Mouse (Mus musculus) lung, postnatal 0 days (tissue): Measurements from ENCODE around the gene Usp45. TPM values are rescaled to one million over a fixed set of nuclear protein-coding genes. Genes with fewer than 3 reads are reported as not detected.
"Not testable (repeated sequence)": the region's sequence is repeated elsewhere in the genome, so short reads cannot be mapped to it uniquely, and the experiment has no call there.

Source experiments
- ATAC-seq: fragments of 200-750 bp; cut with Nextera tagmentation; 2 replicates; pipeline ENCODE4 v1.8.0; 2017; ENCODE audit warnings: moderate library complexity
- DNase-seq: peaks from one replicate; pipeline ENCODE4 v3.0.0-alpha.2; 2016; ENCODE audit warnings: low spot score
- H3K27ac ChIP-seq: fragments of 300-500 bp; sonication (generic); 2 replicates; pipeline ENCODE4 v1.5.1; 2014; ENCODE audit warnings: antibody characterized with exemption, mild to moderate bottlenecking, low read length, mixed read lengths
- H3K27me3 ChIP-seq: fragments of 300-500 bp; sonication (generic); replicated peaks from 2 replicates; pipeline ENCODE4 v1.6.1; 2014; ENCODE audit warnings: low read length, mixed read lengths; ENCODE audit not compliant: insufficient read depth
- H3K36me3 ChIP-seq: fragments of 300-500 bp; sonication (generic); 2 replicates; pipeline ENCODE4 v1.6.1; 2014; ENCODE audit warnings: low read length, mixed read lengths; ENCODE audit not compliant: insufficient read depth
- H3K4me1 ChIP-seq: fragments of 300-500 bp; sonication (generic); 2 replicates; pipeline ENCODE4 v1.6.1; 2014; ENCODE audit warnings: antibody characterized with exemption, low read depth, low read length, mixed read lengths; ENCODE audit not compliant: insufficient read depth
- H3K4me2 ChIP-seq: fragments of 300-500 bp; sonication (generic); replicated peaks from 2 replicates; pipeline ENCODE4 v1.6.1; 2014; ENCODE audit warnings: low read depth, mild to moderate bottlenecking, low read length, moderate library complexity, mixed read lengths
- H3K4me3 ChIP-seq: fragments of 300-500 bp; sonication (generic); 2 replicates; pipeline ENCODE4 v1.5.1; 2014; ENCODE audit warnings: low read depth, low read length
- H3K9ac ChIP-seq: fragments of 300-500 bp; sonication (generic); replicated peaks from 2 replicates; pipeline ENCODE4 v1.6.1; 2014; ENCODE audit warnings: low read depth, mild to moderate bottlenecking
- H3K9me3 ChIP-seq: fragments of 300-500 bp; sonication (generic); 2 replicates; pipeline ENCODE4 v1.6.1; 2016; ENCODE audit warnings: low read length, mixed read lengths
- CTCF ChIP-seq: IDR thresholded peaks from 2 replicates; pipeline ENCODE4 v1.5.1; 2016; ENCODE audit warnings: antibody characterized with exemption, mild to moderate bottlenecking
- EP300 ChIP-seq: IDR thresholded peaks from 2 replicates; pipeline ENCODE4 v1.6.1; 2016; ENCODE audit warnings: antibody characterized with exemption, mild to moderate bottlenecking, control low read depth
- WGBS: fragments of 180-500 bp; shearing (Covaris S2); extraction: QIAGEN DNeasy Blood & Tissue Kit; methylation state at CpG from one replicate; pipeline ENCODE4 v1.1.7; 2014; 5-methylcytosine and 5-hydroxymethylcytosine counted together
- polyA plus RNA-seq: library from polyadenylated mRNA; unstranded; fragments of >200 nt; fragmentation: Nextera tagmentation; extraction: Ambion mirVana; gene quantifications from 2 replicates; pipeline ENCODE4 v1.2.1, GENCODE M21; 2015

Usp45 gene
- polyA plus RNA-seq, result 3.1 and 5.3 TPM in 2 replicates

DNA sequence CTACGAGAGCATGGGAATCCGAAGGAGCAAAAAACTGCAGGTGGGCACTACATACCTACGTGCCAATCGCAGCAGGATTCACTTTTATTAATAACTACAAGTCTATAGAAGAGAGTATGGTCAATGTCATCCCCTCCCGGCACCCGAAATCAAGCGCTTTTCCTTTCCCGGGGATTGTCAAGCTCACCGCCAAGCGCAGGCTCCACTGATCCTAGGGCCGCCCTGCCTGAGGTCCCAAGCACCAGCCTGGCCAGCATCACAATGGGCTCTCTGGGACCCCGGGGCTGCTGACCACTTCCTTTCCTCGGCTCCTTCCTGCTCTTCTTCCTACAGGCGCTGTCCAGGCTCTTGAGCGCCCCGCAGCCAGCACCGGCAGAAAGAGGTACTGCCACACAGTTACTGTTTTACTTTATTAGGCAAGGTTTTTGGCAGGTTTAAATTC, at the start of gene Usp45, which contains the start of gene Tstd3:
Gene Usp45, plus strand, starts transcription at position 294 of the 442 bp plus-strand sequence.
Gene Tstd3, minus strand, starts transcription at position 350 of the 442 bp plus-strand sequence.
- 4% methylated on average over 17 of the region's 17 CpGs for WGBS
- H3K9ac ChIP-seq, result peak within 1 kb of the TSS; percentile 33; the same call in 1 of the 2 replicates
- no peaks in the 10 kb centered on the region for H3K36me3 ChIP-seq
- H3K27me3 ChIP-seq, result no peaks in the 10 kb centered on the region
- peak; percentile 88 for ATAC-seq
- peak within 1 kb of the TSS; percentile 52 for H3K4me3 ChIP-seq
- no peak within 1 kb of the TSS for H3K27ac ChIP-seq
- no peaks in the 10 kb centered on the region for H3K4me1 ChIP-seq
- peak; percentile 87 for TF ChIP-seq CTCF
- TF ChIP-seq EP300, result no peak
- peak within 1 kb of the TSS; percentile 71 for H3K4me2 ChIP-seq
- peak; percentile 93 for DNase-seq
- no peaks in the 10 kb centered on the region for H3K9me3 ChIP-seq

DNA sequence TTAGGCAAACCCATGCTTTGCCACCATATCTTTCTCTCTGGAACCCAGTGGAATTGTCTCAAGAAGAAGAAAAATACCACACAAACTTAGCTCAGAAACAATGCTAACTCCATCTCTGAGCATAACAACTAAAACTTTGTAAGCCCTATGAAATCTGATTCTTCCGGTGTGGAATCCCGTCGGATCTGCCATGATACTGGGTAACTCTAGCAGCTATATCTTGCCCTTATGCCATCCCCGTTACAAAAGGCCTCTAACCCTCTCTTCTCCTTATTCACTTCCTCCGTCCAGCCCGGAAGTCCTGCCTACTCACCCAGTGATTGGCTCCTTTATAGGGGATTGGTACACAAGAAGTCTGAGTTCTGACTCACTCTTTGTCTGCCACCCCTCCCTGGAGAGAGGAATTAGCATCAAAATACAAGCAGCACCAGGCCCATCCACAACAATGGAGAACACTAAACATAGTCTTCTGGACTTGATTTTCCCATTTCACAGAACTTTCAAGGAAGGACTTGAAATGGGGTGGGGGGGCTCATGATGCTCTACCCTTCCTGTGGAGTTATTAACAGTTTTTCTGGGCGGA, 44.1 kb upstream of the Usp45 start:
- Histone ChIP-seq H3K27me3 (no peaks in the 10 kb centered on the region), H3K36me3 (no peaks in the 10 kb centered on the region), H3K4me2 (no peak overlapping the region), H3K9ac (no peak overlapping the region), H3K4me1 (no peaks in the 10 kb centered on the region), H3K27ac (no peak overlapping the region), H3K9me3 (no peaks in the 10 kb centered on the region), H3K4me3 (no peak overlapping the region)
- TF ChIP-seq CTCF, result no peak
- no peak for TF ChIP-seq EP300
- ATAC-seq (no peak), DNase-seq (no peak)
- 57% methylated on average over 7 of the region's 7 CpGs for WGBS

DNA sequence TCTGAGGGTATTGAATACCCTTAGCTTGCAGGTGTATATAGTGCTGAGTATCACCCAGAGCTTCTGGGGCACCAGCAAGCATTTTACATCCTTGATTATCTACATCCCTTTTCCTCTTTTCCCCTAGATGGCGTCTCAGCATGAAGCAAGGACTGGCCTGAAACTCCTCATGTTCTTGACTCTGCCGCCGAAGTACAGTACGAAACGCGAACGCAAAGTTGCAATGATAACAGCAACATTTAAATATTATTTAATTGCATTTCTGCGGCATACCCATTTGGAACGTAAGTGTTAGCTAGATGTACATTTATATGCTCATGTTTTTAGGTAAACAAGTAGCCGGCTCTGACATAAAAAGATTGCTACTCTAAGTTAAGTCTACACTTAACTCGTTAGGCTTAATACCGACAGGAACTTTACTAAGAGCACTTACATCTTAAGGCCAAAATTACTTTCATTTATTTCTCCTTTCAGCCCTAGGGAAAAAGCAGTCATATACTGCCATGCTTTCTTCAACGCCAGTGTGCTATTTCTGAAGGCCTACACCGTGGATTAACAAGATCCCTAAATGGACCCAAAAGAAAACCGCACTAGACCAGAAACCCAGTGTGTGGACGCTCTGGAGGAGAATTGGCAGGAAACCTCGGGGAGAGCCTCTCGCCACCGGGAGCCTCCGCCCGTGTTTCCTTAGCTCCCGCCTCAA, 39.9 kb upstream of the Usp45 start:
- peak overlapping the region; percentile 83 for H3K4me3 ChIP-seq
- TF ChIP-seq CTCF (peak; percentile 76), EP300 (peak; percentile 31; the same call in 1 of the 2 replicates)
- H3K4me2 ChIP-seq, result peak overlapping the region; percentile 83
- H3K9ac ChIP-seq, result peak overlapping the region; percentile 69
- DNase-seq (peak; percentile 81), ATAC-seq (peak; percentile 63)
- H3K27me3 ChIP-seq, result no peaks in the 10 kb centered on the region
- peak overlapping the region; percentile 73 for H3K27ac ChIP-seq
- WGBS, result under 1% methylated on average over 22 of the region's 22 CpGs
- H3K9me3 ChIP-seq, result no peaks in the 10 kb centered on the region
- H3K36me3 ChIP-seq, result no peaks in the 10 kb centered on the region
- peaks cover 5% of the 10 kb centered on the region; the same call in 1 of the 2 replicates for H3K4me1 ChIP-seq

DNA sequence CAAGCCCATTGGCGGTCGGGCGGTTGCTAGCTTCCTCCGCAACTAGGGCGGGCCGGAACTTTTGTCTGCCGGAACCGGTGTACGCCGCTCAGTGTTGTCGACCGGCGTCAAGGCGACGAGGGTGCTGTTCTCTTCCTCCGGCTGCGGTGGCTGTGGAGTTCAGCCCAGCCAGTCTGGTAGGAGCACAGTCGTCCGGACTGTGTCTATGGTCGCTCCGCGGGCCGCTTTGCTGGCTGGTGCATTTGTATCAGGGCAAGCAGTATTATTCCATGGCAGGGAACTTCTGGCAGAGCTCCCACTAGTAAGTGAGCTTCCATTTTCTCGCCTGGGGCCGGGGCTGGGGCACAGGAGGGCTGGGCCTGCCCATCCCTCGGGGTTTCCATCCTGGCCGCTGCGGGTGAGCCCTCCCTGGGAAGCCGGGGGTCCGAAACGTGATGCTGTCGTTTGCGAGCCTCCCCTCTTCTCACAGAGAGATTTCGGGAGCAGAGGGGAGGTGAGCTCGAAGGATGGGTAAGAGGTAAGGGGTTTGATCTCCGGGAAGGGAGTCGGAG, 39.3 kb upstream of the Usp45 start, which contains the start of gene Ccnc:
Gene Ccnc, plus strand, starts transcription at position 87 of the 551 bp plus-strand sequence.
- 0 out of 2 replicates have a peak, but pooled peaks have one; percentile 0 for TF ChIP-seq EP300
- no peak for TF ChIP-seq CTCF

DNA sequence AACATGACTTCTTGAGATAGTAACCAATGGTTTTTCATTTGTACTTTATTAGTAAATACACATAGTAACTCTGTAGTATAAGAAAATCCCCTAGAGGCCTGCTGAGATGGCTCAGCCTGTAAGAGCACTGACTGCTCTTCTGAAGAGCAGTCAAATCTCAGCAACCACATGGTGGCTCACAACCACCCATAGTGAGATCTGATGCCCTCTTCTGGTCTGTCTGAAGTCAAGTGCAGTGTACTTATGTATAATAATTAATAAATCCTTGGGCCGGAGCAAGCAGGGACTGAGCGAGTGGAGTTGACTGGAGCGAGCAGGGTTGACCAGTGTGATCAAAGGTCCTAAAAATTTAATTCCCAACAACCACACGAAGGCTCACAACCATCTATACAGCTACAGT, 27.8 kb upstream of the Usp45 start:
- no peaks in the 10 kb centered on the region for H3K9me3 ChIP-seq
- no peak overlapping the region for H3K27ac ChIP-seq
- no peak overlapping the region for H3K4me2 ChIP-seq
- DNase-seq (peak; percentile 63), ATAC-seq (peak; percentile 73)
- WGBS, result 67% methylated on average over 4 of the region's 4 CpGs
- no peaks in the 10 kb centered on the region for H3K27me3 ChIP-seq
- no peak overlapping the region for H3K9ac ChIP-seq
- H3K4me3 ChIP-seq, result no peak overlapping the region
- H3K4me1 ChIP-seq, result no peaks in the 10 kb centered on the region
- TF ChIP-seq CTCF (peak; percentile 62), EP300 (no peak)
- 0 out of 2 replicates have a peak, but pooled peaks cover 3% of the 10 kb centered on the region for H3K36me3 ChIP-seq

More for the DNA sequence above, 39.3 kb upstream of the Usp45 start, which contains the start of gene Ccnc:
- H3K4me3 ChIP-seq, result peak within 1 kb of the TSS; percentile 83
- under 1% methylated on average over 37 of the region's 37 CpGs for WGBS
- H3K9me3 ChIP-seq, result no peaks in the 10 kb centered on the region
- 0 out of 2 replicates have a peak, but pooled peaks cover under 1% of the 10 kb centered on the region for H3K36me3 ChIP-seq
- ATAC-seq (peak; percentile 99), DNase-seq (peak; percentile 97)
- H3K27ac ChIP-seq, result peak within 1 kb of the TSS; percentile 81
- peaks cover 5% of the 10 kb centered on the region; the same call in 1 of the 2 replicates for H3K4me1 ChIP-seq
- peak within 1 kb of the TSS; percentile 83 for H3K4me2 ChIP-seq
- H3K9ac ChIP-seq, result peak within 1 kb of the TSS; percentile 69
- H3K27me3 ChIP-seq, result no peaks in the 10 kb centered on the region

DNA sequence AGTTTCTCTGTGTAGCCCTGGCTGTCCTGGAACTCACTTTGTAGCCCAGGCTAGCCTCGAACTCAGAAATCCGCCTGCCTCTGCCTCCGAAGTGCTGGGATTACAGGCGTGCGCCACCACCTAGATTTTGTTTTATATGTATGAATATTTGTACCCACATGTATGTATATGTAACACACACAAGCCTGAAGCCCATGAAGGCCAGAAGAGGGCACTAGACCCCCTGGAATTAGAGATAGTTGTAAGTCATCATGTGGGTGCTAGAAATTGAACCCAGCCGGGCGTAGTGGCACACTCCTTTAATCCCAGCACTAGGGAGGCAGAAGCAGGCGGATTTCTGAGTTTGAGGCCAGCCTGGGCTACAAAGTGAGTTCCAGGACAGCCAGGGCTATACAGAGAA, 22.8 kb upstream of the Usp45 start:
- H3K9ac ChIP-seq, H3K27me3 ChIP-seq, ATAC-seq, H3K27ac ChIP-seq, H3K4me1 ChIP-seq, H3K9me3 ChIP-seq, H3K4me3 ChIP-seq, H3K4me2 ChIP-seq, H3K36me3 ChIP-seq, DNase-seq: not testable (repeated sequence)
- WGBS, result 96% methylated on average over 8 of the region's 8 CpGs
